Mouse (Mus musculus): ENCODE results near the gene Olfr513.

The Olfr513 gene

DNA sequence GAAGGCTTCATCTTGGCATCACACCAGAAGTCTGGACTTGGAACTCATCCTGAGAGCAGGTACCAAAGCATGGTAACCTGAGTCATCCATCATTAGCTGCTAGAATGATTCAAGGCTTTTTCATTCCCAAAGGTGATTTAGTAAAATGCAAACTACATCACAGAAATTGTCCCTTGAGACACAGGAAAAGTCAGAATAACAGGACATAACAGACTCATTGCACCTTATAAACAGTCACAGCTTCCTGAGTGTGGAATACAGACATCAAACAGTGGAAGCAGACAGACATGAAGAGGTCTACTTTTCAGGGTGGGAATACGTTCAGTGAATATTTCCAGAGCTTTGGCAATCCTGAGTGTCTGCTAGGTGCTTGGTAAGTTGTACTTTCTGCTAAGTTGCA is at the start of gene Olfr513:
Gene Olfr513 (plus strand): TSS at position 301 of the 400 bp plus-strand sequence.
- DNase-seq (ENCODE audit: low spot score): no peak

GRCm38 (mm10) chr7:108713020-108713419 is 37.8 kb upstream of the Olfr513 start, which contains the start of gene Olfr512:
Gene Olfr512, plus strand, starts transcription at chr7:108713320.
- no peak for DNase-seq (ENCODE audit: low spot score)

GRCm38 (mm10) chr7:108760411-108760810 is 9.6 kb downstream of the Olfr513 start:
- DNase-seq (ENCODE audit: low spot score): no peak

DNA sequence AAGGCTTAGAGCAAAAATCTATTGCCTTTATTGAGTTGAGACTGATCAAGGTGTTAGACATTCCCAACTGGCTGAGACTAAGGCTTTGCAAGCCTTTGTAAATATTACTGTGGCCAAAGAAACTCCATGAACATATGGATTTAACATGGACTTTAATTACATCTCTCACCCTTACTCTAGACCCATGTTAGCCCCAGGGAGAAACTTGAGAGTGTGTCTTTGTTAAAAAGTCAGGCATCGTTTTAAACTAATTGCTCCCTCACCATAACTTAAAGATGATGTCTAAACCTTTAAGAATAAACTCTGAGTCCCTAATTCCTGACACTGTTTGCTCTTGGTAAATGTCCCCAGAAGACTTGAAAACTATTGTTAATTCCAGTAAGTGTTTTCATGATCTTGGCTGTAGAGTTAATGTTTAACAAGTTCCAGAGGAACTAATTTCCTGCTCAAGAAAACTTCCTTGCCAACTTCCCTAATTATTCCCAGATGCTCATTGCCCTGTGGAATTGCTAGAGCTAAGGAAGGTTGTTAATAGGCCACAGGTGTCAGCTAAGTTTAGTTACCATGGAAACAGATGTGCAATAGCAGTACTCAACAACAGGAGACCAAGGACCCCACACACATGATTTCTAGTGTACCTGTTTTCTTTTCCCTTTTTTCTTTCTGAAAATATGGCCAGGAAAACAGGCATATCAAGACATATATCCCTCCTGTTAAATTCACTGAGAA is 46.6 kb downstream of the Olfr513 start:
- no peak for DNase-seq (ENCODE audit: low spot score)
